Mouse (Mus musculus) liver, adult 2 months (tissue): ENCODE measurements around the gene Phc2. TPM values are rescaled to one million over a fixed set of nuclear protein-coding genes. Genes with fewer than 3 reads are reported as not detected.

Experiments used
- DNase-seq: peaks from one replicate; pipeline ENCODE4 v3.0.0-alpha.2; 2011; ENCODE audit warnings: low read depth, low spot score; ENCODE audit errors: extremely low read depth
- H3K27ac ChIP-seq: fragments of 200-500 bp; replicated peaks from 2 replicates; pipeline ENCODE4 v1.5.1; 2012; ENCODE audit warnings: low read depth, mild to moderate bottlenecking, control low read depth, inconsistent platforms, low read length; ENCODE audit not compliant: insufficient read depth
- H3K27me3 ChIP-seq: fragments of 200-500 bp; 2 replicates; pipeline ENCODE4 v1.6.1; 2012; ENCODE audit warnings: mild to moderate bottlenecking, moderate library complexity, low read length, inconsistent platforms; ENCODE audit not compliant: control insufficient read depth, insufficient read depth
- H3K36me3 ChIP-seq: fragments of 200-500 bp; 2 replicates; pipeline ENCODE4 v1.6.1; 2012; ENCODE audit warnings: low read length, inconsistent platforms; ENCODE audit not compliant: control insufficient read depth, insufficient read depth
- H3K4me1 ChIP-seq: fragments of 200-500 bp; 2 replicates; pipeline ENCODE4 v1.6.1; 2011; ENCODE audit warnings: low read length; ENCODE audit not compliant: control insufficient read depth, insufficient read depth
- H3K4me3 ChIP-seq: fragments of 200-500 bp; 2 replicates; pipeline ENCODE4 v1.5.1; 2011; ENCODE audit warnings: low read depth, mild to moderate bottlenecking, control low read depth, low read length, moderate library complexity; ENCODE audit not compliant: insufficient read depth
- H3K79me2 ChIP-seq: fragments of 200-500 bp; 2 replicates; pipeline ENCODE4 v1.6.1; 2012; ENCODE audit warnings: inconsistent platforms, mild to moderate bottlenecking, low read length, moderate library complexity; ENCODE audit not compliant: control insufficient read depth, insufficient read depth
- H3K9ac ChIP-seq: fragments of 200-500 bp; 2 replicates; pipeline ENCODE4 v1.6.1; 2012; ENCODE audit warnings: low read depth, mild to moderate bottlenecking, control low read depth, inconsistent platforms, low read length
- CTCF ChIP-seq: fragments of 200-500 bp; IDR thresholded peaks from 2 replicates; pipeline ENCODE4 v1.5.1; 2011; ENCODE audit warnings: low read depth, low read length, control low read depth
- POLR2A ChIP-seq: fragments of 200-500 bp; IDR thresholded peaks from 2 replicates; pipeline ENCODE4 v1.6.1; 2011; ENCODE audit warnings: low read length, control low read depth; ENCODE audit not compliant: insufficient read depth; ENCODE audit errors: extremely low read depth
- WGBS: fragments of 180-500 bp; shearing (Covaris S2); methylation state at CpG from one replicate; pipeline ENCODE4 v1.1.7; 2018; 5-methylcytosine and 5-hydroxymethylcytosine counted together
- polyA plus RNA-seq: library from polyadenylated mRNA; depleted of rRNA; stranded (reverse); fragments of >200 nt; gene quantifications from 2 replicates; pipeline ENCODE4 v1.2.3, GENCODE M21; 2012
- total RNA-seq: library from RNA; depleted of rRNA; stranded (reverse); fragments of >200 nt; gene quantifications from 2 replicates; pipeline ENCODE4 v1.2.3, GENCODE M21; 2014

Gene Phc2
- total and polyA plus RNA-seq, 2 experiments: 7.7 to 28.7 TPM

DNA sequence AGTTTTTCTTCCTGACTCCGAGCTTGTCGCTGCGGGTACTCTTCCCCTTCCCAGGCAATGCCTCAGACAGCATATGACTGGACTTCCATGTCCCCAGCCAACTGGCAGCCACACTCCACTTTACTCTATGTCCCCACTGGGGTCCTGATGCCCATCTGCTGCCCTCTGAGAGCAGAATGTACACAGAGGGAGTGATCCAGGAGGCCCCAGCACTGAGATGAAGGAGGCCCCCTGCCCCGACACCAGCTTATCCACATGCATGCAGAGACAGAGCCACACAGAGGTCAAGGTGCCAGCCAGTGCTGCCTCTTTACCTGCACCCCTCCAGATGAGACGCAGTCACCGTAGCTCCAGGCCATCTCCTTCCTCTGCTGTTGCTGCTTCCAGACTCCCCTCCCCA, 55.8 kb downstream of the Phc2 start:
- Histone ChIP-seq H3K27ac (no peak overlapping the region), H3K79me2 (no peaks in the 10 kb centered on the region), H3K9ac (no peak overlapping the region), H3K36me3 (no peaks in the 10 kb centered on the region), H3K4me3 (no peak overlapping the region), H3K27me3 (no peaks in the 10 kb centered on the region), H3K4me1 (no peaks in the 10 kb centered on the region)
- TF ChIP-seq CTCF (no peak), POLR2A (no peak)
- 95% methylated on average over 6 of the region's 6 CpGs for WGBS
- DNase-seq: no peak

DNA sequence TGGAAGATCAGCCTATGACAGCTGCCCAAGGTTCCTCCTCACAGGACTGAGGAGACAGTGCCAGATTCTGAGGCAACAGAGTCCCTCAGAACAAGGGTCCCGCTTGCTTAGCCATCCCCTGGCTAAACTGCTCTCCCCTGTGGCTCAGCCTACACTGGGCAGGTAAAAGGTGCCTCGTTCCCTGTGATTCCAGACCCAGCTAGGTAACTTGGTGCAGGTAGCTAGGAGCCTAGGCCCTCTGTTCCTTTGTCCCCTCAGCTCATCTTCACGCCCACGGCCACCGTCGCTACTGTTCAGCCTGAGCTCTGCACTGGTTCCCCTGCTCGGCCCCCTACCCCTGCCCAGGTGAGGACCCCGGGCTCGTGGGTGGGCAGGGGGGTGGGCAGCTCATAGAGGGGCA, 56.3 kb downstream of the Phc2 start:
- WGBS: 79% methylated on average over 9 of the region's 9 CpGs
- Histone ChIP-seq H3K27ac (no peak overlapping the region), H3K27me3 (no peaks in the 10 kb centered on the region), H3K4me3 (no peak overlapping the region), H3K36me3 (no peaks in the 10 kb centered on the region), H3K79me2 (no peaks in the 10 kb centered on the region), H3K4me1 (no peaks in the 10 kb centered on the region), H3K9ac (no peak overlapping the region)
- no peak for DNase-seq
- no peak for TF ChIP-seq CTCF
- TF ChIP-seq POLR2A: no peak

DNA sequence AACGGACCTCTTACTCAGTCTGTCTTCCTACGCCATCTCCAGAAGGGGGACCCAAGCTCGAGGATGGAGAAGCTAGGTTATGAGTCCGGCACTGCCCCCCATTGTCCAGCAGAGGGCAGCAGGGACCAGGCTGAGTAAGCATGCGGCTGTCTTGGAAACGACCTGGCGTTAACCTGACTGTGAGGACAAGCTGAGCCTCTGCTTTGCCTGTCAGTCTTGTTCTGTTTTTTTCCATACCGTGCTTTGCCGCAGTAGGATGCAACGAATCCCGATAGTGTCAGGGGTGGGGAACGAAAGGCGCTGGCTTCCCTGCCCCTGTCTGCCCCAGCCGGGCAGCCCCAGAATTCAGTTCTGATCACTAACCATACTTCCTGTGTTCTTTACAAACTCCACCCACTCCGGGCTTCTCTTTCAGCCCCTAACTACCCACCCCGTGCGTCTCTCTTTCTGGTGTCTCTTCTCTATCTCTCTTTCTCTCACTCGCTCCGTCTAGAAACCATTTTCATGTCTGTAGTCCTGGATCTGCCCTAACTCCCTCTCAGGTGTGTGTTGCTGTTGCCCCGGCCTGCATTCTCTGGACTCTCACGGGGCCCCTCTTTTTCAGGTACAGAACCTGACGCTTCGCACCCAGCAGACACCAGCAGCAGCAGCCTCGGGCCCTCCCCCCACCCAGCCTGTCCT, 57.1 kb downstream of the Phc2 start:
- Histone ChIP-seq H3K79me2 (no peaks in the 10 kb centered on the region), H3K36me3 (no peaks in the 10 kb centered on the region), H3K4me3 (peak overlapping the region; percentile 7; the same call in 1 of the 2 replicates), H3K27ac (no peak overlapping the region), H3K27me3 (no peaks in the 10 kb centered on the region), H3K9ac (peak overlapping the region; percentile 2; the same call in 1 of the 2 replicates), H3K4me1 (no peaks in the 10 kb centered on the region)
- peak; percentile 71 for DNase-seq
- TF ChIP-seq POLR2A (no peak), CTCF (peak; percentile 100)
- WGBS: 15% methylated on average over 24 of the region's 24 CpGs

DNA sequence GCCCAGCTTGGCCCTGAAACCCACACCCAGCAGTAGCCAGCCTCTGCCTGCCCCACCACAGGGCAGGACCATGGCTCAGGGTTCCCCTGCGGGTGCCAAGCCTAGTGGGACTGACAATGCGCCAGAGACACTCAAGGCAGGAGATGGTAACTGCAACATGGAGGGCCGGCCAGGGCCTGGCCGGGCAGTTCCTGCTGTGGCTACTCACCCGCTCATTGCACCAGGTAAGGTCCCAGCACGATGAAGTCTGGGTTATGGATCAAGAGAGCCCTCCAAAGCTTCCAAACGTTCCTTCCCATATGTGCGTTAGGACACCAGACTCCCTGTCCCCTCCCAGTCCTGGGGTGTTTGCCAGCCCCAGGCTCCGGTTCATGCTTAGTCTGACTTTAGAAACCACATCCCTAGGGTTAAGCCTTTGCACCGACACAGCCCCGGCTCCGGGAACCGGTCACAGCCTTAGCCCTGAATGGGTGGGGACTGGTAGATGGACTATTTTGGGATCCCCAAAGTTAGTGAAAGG, 57.7 kb downstream of the Phc2 start:
- WGBS: 73% methylated on average over 13 of the region's 13 CpGs
- TF ChIP-seq CTCF (no peak), POLR2A (no peak)
- Histone ChIP-seq H3K4me3 (no peak overlapping the region), H3K9ac (no peak overlapping the region), H3K27me3 (no peaks in the 10 kb centered on the region), H3K79me2 (no peaks in the 10 kb centered on the region), H3K27ac (no peak overlapping the region), H3K36me3 (no peaks in the 10 kb centered on the region), H3K4me1 (no peaks in the 10 kb centered on the region)
- no peak for DNase-seq

DNA sequence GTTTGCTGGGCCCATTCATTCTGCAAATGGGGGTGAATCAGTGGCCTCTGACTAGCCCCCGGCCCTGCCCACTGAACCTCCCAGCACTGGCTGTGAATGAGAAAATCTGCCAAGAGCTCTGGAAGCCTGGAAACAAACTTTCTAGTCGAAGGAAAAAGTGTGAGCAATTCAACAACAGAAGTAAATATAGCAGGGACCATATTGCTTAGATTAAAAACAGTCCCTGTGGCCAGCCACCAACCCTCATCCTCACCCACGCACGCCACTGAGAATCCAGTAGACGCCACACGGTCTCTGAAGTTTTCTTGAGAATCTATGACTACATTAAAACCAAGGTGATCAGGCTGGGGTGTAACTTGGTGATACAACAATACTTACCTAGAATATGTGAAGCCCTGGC, 58.4 kb downstream of the Phc2 start:
- TF ChIP-seq CTCF (no peak), POLR2A (no peak)
- 96% methylated on average over 6 of the region's 6 CpGs for WGBS
- no peak for DNase-seq

More for the DNA sequence above, 58.4 kb downstream of the Phc2 start:
- Histone ChIP-seq H3K79me2 (no peaks in the 10 kb centered on the region), H3K4me1 (no peaks in the 10 kb centered on the region), H3K27ac (no peak overlapping the region), H3K36me3 (no peaks in the 10 kb centered on the region), H3K27me3 (no peaks in the 10 kb centered on the region), H3K4me3 (no peak overlapping the region), H3K9ac (no peak overlapping the region)
